Mouse (Mus musculus): ENCODE measurements around the gene Fes.

The Fes gene

GRCm38 (mm10) chr7:80347670-80348586 is 39.8 kb downstream of the Fes start:
- in situ Hi-C loops (cut with MboI, MseI), result no loop called here

DNA sequence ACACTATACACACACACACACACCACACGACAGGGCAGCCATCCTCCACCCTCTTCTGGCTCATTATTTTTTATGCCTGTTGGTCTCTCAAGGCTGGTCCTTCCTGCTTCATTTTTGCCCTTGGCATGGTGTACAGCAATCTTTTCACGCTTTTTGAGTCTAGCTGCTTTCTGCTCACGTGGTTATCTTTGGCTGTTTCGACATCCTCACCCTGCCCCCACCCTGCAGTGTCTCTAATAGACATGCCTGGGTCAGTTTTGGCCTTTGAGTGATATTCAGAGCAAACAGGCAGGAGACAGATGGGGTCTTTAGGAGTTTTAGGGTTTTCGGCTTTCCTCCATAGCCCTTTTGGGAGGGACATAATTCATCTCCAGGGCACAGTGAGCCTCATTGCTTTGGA is 40.9 kb downstream of the Fes start:
- in situ Hi-C loops (cut with MboI, MseI), result no loop called here

DNA sequence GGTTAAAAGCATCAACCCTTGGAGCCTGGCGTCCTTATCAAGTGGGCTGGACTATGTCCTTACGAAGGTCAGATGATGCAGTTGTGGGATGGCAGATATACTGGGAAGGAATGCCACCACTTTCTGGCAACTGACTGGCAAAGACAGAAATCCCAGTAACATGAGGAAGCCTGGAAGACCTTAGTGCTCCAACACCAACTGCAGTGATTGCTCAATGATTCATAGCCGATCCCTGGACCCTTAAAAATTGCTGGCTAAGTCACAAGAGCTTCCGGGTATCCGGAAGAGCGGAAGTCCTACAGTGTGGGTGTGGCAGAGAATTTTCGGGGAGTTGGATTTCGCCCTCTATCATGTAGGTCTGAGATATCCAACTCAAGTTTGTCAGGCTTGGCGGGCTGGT is 41.6 kb downstream of the Fes start:
- in situ Hi-C loops (cut with MboI, MseI), result no loop called here

GRCm38 (mm10) chr7:80343270-80344018 is 44.3 kb downstream of the Fes start:
- in situ Hi-C loops (cut with MboI, MseI), result loop anchor here (5.0 kb wide), 1 partner anchor 34 kb away; no protein-coding TSS in a partner anchor

DNA sequence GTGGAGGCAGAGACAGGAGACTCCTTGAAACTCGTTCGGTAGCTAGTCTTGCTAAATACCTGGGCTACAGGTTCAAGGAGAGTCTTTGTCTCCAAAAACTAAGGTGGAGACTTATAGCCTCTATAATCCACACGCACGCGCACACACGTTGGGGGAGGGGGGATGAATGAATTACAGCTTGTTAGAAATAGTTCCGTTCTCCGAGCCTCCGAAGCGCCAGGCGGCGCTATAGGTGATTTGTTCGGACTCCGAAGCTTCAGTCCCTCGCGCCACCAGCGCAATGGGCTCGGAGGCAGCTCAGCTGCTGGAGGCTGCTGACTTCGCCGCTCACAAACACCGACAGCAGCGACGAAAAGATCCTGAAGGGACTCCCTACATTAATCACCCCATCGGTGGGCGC is 44.9 kb downstream of the Fes start, which contains the start of gene Hddc3:
Gene Hddc3 (plus strand): TSS at position 247 of the 400 bp plus-strand sequence.
- in situ Hi-C loops (cut with MboI, MseI), result loop anchor here (5.0 kb wide), 1 partner anchor 34 kb away; no protein-coding TSS in a partner anchor

DNA sequence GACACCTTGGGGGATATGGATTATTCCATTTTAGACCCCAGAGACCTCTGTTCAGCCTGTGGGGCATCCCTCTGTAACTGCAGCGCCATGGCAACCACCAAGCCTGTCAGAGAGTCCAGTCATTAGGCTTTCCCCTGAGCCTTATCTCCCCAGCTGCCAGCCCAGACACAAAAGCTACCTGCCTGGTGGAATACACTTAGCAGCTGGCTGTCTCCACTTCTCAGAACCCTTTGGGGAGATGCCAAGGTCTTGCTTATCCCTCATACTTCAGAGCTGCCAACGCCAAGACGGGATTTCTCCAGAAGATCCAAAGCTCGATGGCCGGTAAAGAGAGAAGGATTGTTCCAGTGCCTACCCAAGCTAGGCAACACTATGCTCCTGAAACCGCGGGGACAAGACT is 46.0 kb downstream of the Fes start:
- in situ Hi-C loops (cut with MboI, MseI), result loop anchor here (5.0 kb wide), 1 partner anchor 36 kb away; no protein-coding TSS in a partner anchor

GRCm38 (mm10) chr7:80340793-80341192 is 47.0 kb downstream of the Fes start, which contains the start of gene Unc45a:
TSS of gene Unc45a (minus strand) at chr7:80341005.
- in situ Hi-C loops (cut with MboI, MseI), result loop anchor here (5.0 kb wide), 1 partner anchor 37 kb away; no protein-coding TSS in a partner anchor

DNA sequence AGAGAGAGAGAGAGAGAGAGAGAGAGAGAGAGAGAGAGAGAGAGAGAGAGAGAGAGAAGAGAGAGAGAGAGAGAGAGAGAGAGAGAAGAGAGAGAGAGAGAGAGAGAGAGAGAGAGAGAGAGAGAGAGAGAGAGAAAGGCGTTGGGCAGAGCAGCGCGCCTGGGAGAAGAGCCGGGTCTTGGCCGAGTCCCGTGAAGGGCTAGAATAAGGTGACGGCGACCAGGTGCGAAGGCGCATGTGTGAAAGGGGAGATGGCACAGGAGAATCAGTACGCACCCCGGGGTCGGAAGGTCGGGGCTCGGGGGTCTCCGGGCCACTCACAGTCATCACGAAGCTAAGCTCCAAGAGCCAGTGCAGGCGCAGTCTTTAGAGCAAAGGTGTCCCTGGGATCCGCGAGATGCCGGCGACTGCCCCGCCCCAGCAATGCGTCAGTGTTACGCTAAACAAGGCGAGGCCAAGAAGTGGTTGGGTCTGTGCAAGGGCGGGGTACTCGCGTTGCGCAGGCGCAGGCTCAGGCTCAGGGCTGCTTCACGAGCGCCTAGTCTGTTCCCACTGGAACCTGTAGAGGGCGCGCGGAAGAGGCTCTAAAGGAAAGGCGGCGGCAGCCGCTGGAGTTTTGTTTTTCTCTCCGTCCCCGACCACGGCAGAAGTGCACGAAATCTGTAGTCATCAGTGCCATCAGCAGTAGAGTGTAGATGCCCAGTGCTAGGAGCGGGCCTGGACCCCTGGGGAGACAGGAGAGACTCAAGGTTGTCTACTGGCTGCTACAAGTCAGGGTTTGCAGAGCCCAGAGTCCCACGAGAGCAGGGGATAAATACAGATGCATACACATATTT is 47.7 kb downstream of the Fes start:
- in situ Hi-C loops (cut with MboI, MseI), result loop anchor here (5.0 kb wide), 1 partner anchor 37 kb away; no protein-coding TSS in a partner anchor

DNA sequence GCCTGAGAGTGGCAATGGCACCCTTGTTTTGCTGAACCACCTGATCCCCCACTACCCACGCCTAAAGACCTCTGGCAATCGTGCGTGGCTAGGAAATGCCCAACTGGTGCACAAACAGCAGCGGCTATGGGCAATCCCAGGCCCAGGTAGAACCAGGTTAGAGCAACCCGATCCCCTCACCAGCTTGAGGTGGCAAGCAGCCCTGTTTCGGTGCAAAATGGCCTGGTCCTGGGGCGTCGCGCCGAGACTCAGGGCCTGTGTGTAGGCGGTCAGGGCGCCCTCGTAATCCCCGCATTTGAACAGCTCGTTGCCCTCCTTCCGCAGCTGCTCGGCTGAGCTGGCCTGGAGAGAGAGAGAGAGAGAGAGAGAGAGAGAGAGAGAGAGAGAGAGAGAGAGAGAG is 48.4 kb downstream of the Fes start:
- in situ Hi-C loops (cut with MboI, MseI), result no loop called here

DNA sequence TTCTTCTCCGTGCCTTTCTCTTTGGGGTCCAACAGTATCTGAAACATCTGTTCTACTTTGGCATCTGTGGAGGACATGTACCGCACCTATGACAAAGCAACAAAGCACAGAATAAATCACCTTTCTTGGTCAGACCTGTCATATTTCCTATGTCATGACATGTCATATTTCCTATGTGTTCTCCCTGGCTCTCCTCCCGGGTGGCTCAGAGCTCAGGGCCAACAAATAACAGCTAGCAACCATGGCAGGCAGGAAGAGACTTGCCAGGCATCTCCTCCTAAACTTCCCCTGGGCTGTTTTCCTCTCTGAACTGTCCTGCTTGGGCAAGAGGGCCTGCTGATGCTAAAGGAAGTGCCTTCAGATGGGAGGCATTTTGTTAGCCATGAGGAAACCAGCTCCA is 50.8 kb downstream of the Fes start:
- in situ Hi-C loops (cut with MboI, MseI), result no loop called here

DNA sequence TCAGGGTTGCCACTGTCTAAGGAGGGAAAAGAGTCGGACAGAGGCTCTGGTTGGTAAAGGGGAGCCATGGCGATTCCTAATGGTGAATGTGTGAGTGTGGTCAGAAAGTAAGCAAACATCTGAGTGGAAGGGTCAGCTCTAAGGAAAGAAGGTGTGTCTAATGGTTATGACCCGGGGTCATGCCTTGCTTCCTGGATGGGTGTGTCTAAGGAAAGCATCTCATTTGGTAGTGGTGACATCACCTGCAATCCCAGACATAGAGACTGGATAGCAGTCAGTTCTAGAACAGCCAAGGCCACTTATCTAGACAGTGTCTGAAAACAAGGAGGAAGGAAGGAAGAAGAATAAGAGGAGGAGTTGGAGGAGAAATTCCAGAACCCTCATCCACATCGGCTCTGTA is 52.9 kb downstream of the Fes start:
- in situ Hi-C loops (cut with MboI, MseI), result no loop called here

DNA sequence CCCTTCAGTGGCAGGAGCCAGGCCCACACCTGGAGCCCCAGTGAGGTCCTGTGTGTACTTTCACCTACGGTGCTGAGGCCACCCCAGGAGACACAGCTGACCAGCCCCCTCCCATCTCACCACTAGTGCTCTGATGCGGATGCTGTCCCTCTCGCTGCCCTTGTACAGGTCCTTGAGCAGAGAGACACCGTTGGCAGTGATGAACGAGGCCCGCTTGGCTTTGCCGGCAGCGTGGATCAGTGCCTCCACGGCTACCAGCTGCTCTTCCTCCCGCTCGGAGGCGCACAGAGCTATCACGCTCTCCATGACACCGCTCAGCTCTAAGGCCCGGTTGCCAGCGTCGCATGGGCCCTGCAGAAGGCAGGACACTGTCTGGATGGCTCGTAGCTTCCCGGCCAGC is 56.3 kb downstream of the Fes start:
- in situ Hi-C loops (cut with MboI, MseI), result no loop called here

DNA sequence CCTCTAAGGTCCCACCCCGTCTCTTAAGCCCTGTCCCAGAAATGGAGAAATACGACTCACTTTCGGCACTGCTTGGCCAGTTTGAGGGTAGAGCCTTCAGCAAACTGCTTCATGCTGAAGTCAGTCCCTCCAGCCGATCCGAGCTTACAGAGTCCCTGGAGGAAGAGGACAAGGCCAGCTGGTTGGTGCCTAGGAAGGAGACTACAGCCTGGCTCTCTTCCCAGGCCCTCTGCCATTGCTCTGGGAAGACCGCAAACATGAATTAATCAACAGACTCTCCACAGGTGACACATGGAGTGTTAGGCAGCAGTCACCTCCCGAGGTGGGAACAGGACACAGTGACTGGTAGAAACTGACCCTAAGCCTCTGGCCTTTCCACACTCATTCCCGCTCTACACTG is 57.5 kb downstream of the Fes start:
- in situ Hi-C loops (cut with MboI, MseI), result no loop called here
